Mouse (Mus musculus): Measurements from ENCODE around the gene Best3.

- TF ChIP-seq CTCF (IDR thresholded peaks at IDR 0.05; ENCODE audit: low read depth, low read length) (no peak), POLR2A (IDR thresholded peaks at IDR 0.05; ENCODE audit: insufficient read depth, low read length) (no peak), EP300 (IDR thresholded peaks at IDR 0.05; ENCODE audit: insufficient read depth, low read depth, low read length) (no peak)
Observed at GRCm38 (mm10) chr10:117072191-117072888, 86.2 kb downstream of the Best3 start.

All from ES-Bruce4 (cell line).